Mouse (Mus musculus): ENCODE measurements around the gene Timd2.
A peak's percentile ranks its signal among the peaks of the same experiment; 100 is the strongest.
"Not testable (repeated sequence)": the region's sequence is repeated elsewhere in the genome, so short reads cannot be mapped to it uniquely, and the experiment has no call there.

The Timd2 gene

DNA sequence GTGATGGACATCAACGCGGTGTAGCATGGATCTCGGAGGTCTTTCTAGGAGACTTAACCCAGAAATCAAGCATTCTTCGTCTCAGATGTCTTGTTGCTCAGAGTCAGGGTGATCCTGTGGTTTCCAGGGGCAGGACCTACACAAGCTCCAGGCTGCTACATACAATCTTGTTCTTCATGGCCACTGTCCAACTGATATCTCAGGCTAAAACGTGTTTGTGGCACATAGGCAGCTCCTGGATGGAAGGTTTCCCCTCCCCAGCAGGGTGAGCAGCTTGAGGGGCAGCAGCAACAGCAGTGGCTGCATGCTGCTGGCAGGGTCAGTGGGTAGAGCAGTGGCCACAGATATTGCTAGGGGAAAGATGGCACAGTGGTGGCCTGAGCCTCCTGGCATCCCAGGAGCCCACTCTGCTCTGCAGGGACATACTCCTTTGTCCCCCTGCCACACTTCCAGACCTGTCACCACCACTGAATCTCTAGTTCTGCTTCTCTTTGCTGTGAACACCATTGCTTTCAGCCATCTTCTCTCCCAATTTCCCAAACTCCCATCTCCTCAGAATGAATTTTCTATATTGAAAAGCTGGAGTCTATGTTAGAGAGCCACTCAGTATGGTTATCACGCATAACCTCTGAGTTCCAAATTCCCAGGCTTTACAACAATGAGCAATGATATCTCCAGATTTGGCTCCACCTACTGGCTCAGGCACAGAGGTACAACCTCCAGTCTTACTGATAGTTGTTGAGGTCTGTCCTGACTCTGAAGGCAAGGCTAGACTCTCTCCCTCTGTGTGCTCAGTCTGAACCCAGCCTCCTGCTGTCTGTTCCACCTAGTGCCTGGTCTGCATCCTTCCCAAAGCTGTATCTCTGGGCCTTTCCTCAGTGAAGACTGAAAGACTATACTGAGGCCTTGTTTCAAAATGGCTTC, 41.0 kb downstream of the Timd2 start:
- ATAC-seq (ENCODE audit: insufficient number of reproducible peaks, low FRiP score, low TSS enrichment), result peak; percentile 66; the same call in 1 of the 2 replicates

DNA sequence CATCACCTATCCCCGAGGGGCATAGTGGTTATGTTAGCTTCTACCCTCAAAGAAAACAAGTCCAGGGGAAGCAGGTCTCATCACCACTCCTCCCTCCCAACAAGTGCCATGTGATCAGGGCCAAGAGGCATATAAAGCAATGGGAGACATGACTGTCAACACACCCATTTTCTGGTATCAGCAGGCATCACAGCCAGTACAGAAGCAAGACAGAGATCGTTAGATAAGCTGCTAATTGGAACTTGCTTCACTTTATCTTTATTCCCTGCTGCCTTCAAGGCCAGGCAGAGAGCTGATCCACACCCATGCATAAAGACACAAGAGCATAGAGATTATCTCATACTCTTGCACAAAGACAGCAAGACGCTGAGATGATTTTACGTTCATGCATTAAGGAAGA, 43.6 kb downstream of the Timd2 start:
- no peak for ATAC-seq (ENCODE audit: insufficient number of reproducible peaks, low FRiP score, low TSS enrichment)

DNA sequence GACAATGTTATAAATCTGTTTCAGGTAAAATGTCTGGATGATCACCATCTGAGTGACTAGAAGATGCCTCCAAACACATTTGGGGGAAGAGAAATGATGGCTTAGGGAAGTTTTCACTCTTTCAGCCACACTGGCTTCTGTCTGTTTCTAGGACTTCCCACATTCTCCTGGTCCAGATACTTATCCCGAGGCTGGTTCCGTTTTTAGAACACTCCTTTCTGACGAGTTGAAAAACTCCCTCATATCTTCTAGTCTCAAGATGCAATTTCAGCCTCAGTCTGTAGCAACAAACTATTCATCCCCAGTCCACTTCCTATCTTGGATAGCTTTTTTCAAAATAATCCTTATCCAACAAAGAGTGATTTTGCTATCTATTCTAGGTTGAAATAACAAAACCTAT, 54.4 kb downstream of the Timd2 start:
- ATAC-seq (ENCODE audit: insufficient number of reproducible peaks, low FRiP score, low TSS enrichment), result no peak

DNA sequence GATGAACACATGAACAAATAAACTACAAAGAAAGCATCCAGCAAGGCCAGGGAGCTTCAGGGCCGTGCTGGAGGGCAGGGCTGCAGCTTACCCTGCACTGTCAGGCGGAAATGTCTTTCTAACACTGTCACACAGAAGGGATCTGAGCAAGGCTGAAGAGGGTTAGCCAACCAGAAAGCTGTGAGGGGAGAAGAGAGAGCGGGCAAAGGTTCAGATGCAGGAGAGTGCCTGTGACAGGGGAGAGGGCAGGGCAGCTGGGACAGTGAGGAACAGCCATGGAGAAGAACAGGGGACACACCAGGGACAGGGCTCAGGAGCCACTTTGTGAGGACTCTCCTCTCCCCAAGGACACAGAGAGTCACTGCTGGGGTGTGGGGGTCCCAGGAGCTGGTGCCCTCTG, 57.2 kb downstream of the Timd2 start:
- not testable (repeated sequence) for ATAC-seq (ENCODE audit: insufficient number of reproducible peaks, low FRiP score, low TSS enrichment)

DNA sequence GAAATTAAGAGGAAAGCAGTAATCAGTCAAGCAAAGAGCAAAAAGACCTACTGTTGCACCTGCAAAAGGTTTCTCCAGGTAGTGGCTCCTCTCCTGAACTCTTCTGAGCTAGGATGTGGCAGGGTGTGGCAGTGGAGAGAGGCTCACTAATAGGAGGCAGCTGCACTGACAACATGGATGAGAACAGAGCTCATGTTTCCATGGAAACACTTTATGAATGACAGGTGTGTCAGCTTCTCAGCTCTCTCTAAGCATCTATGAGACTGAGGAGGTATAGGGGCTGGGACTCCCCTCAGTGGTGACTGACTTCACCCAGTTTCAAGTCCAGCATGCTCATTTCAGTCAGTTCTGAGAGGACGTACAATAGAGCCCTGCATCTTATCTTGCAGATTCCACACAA, 62.0 kb downstream of the Timd2 start:
- ATAC-seq (ENCODE audit: insufficient number of reproducible peaks, low FRiP score, low TSS enrichment), result no peak

DNA sequence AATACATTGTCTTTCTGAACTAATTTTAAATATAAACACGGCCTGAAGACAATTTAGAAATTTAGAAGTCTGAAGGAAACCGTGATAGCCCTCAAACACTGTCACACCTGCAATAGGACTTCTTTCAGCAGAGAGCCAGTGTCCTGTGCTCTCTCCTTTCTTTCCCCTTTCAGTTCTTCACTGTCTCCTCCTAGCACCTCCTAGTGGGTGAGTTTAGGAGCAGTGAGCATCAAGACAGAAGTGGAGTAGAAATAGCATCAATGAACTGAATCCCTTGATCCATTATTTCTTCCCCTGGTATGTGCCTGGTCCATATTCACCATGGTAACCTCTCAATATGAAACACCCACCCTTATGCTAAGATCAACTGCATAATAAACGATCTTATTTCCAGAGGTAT, 70.3 kb downstream of the Timd2 start:
- ATAC-seq (ENCODE audit: insufficient number of reproducible peaks, low FRiP score, low TSS enrichment), result no peak

DNA sequence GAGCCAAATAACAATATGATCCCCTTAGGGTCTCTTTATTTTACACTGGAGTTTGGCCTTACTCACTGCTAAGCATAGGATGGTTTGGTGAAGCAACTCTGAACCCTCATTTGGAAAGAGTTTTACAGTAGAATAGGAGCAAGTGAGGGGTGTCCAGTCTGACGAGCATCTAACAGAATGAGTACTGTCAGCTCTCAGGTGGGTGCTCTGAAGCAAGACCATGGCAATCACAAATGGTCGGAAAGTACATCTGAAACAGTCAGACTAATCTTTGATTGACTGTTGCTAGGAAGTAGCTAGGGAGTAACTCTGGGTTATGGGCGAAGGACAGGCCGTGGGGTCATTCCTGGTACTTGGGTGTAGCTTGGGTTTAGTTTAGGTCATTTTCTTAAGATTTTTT, 71.3 kb downstream of the Timd2 start:
- not testable (repeated sequence) for ATAC-seq (ENCODE audit: insufficient number of reproducible peaks, low FRiP score, low TSS enrichment)

DNA sequence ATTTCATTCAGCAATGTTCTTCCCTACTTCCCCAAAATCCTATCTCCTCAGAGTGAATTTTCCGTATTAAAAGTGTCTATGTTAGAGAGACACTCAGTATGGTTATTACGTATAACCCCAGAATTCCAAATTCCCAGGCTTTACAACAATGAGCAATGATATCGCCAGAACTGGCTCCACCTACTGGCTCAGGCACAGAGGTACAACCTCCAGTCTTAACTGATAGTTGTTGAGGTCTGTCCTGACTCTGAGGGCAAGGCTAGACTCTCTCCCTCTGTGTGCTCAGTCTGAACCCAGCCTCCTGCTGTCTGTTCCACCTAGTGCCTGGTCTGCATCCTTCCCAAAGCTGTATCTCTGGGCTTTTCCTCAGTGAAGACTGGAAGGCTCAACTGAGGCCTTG, 75.2 kb downstream of the Timd2 start:
- ATAC-seq (ENCODE audit: insufficient number of reproducible peaks, low FRiP score, low TSS enrichment), result no peak

DNA sequence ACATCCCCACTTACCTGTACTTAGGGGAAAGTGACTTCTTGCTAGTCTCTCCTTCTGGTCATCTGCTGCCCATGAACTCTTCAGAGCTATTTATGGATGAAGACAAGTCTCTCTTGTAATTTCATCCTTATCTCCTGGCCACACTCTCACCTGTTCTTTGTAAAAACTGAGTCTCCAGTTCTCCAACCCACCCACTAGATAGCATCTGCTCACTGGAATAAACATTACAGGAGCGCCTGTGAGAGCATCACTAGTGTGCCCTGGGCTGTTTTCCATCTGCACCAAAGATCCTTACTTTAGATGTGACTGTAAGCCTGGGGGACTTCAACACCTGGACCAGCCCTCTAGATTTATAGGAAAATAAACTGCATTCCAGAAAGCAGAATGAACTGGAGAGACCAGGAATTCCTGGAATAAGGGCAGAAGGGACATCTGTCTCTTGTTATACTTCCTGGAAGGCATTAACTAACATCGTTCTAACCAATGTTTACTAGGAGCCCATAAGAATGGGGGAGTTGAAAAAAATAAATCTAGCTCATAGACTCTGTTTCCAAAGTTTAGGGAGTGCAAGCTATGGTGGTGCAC, 77.6 kb downstream of the Timd2 start, which contains the start of gene Dppa1:
TSS of gene Dppa1 (minus strand) at position 51 of the 585 bp plus-strand sequence.
- ATAC-seq (ENCODE audit: insufficient number of reproducible peaks, low FRiP score, low TSS enrichment), result no peak

DNA sequence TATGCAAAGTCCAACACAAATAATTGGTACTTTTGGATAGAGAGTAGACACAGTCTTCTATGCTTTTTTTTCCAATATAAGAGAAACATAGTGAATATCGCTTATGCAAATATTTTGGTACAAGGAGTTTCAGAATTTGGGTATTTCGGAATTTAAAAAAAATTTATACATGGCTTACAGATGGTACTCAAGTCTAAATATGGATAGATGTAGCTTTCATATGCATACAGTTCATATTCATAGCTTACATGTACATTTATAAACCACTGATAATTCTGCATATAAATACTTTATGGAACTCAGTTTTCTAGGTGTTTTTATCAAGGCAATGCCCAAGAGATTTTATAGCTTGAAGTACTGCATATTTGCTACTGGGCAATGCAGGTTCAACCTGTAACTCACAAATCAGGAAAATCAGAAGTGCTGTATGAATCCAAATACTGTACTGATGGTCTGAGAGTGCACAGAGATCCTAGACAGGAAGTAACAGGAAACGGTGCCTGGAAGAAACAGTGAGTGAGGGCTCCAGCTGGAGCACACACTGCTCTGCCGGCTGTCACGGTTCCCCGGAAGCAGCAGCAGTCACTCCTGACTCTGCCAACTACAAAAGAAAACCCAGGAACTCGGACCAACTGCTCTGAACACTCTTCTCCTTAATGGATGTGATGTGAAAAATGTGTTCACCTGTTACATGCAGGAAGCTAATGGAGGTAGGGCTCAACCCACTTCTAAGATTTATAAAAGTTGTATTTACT, 86.3 kb downstream of the Timd2 start:
- ATAC-seq (ENCODE audit: insufficient number of reproducible peaks, low FRiP score, low TSS enrichment), result no peak

DNA sequence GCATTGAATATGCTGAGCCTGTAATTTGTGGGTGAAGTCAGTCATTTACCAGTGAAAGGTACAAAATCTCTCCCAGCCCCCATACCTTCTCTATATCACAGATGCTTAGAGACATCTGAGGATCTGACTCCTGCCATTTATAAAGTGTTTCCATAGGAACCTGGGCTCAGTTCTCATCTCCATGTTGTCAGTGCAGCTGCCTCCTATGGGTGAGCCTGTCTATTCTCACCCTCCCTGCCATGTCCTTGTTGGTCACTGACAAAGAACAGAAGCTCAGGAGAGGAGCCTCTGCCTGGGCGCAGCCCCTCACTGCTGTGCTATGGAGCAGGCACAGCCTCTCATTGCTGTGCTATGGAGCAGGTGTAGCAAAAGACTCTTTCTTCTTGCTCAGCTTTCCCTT, 86.9 kb downstream of the Timd2 start:
- ATAC-seq (ENCODE audit: insufficient number of reproducible peaks, low FRiP score, low TSS enrichment), result no peak
